ENCODE assay signal across 27 mouse cellular contexts in genomic region chr3:123440490-123440889, GRCm38 (mm10). TPM values are rescaled to one million over a fixed set of nuclear protein-coding genes. Genes with fewer than 3 reads are reported as not detected.
DNase-seq lines count a peak whose midpoint lies in the region; ATAC-seq and TF ChIP-seq lines count a peak whose summit lies in the region.
"Had no signal": no experiment of that assay in that cellular context is flagged by ENCODE, and none has a peak within 500 bp of the region (broad histone marks: within the 10 kb centered on the region; RNA-seq: fewer than 3 reads in every experiment).

No protein-coding gene starts in this region.

- no peak for TF ChIP-seq POLR2A in MEL (IDR thresholded peaks at IDR 0.05; ENCODE audit: control insufficient read depth in 1 of 2, insufficient read depth in 1 of 2, low read depth in 1 of 2, low read length in 2 of 2, poor library complexity in 1 of 2)

- TF ChIP-seq EP300 in MEL (IDR thresholded peaks at IDR 0.05; ENCODE audit: low read depth in 1 of 2, low read length in 2 of 2), result peak; percentile 77 to 89

- no peaks in the 10 kb centered on the region for H3K79me2 ChIP-seq in MEL (ENCODE audit: control insufficient read depth, insufficient read depth, low read length, poor library complexity)

- TF ChIP-seq CTCF in layer of hippocampus, adult 2 months (conservative IDR thresholded peaks at IDR 0.05), result peak; percentile 42
- TF ChIP-seq CTCF in MEL (IDR thresholded peaks at IDR 0.05 in 2 of 3, conservative IDR thresholded peaks at IDR 0.05 in 1 of 3; ENCODE audit: control insufficient read depth in 1 of 3, insufficient read depth in 1 of 3, low read depth in 2 of 3, low read length in 3 of 3, poor library complexity in 1 of 3, severe bottlenecking in 1 of 3), result peak in 2 of 3 experiments; percentile 29 to 41; a peak in 4 of 6 replicates

- ATAC-seq in megakaryocyte progenitor cell, adult 5-6 weeks (replicated peaks; ENCODE audit: poor library complexity), result peak; percentile 98
- ATAC-seq in cerebellum, adult (ENCODE audit: insufficient number of reproducible peaks, low FRiP score, low TSS enrichment), result no peak
- ATAC-seq: forebrain, embryonic 13.5 days; hindbrain, postnatal 0 days; lung, postnatal 0 days had no signal

- no peak for DNase-seq in layer of hippocampus, adult 2 months (ENCODE audit: low spot score in 2 of 2)
- no peak for DNase-seq in layer of hippocampus, adult 18-20 months (ENCODE audit: low spot score in 2 of 2)
- DNase-seq in MEL (ENCODE audit: low read depth, low spot score), result peak; percentile 93
- peak; percentile 18 for DNase-seq in c-Kit-positive CD71-negative TER-119-negative erythroid progenitor cells, embryonic 14.5 days (ENCODE audit: low read depth)
- DNase-seq in urinary bladder, adult 2 months (ENCODE audit: low spot score), result no peak
- no peak for DNase-seq in kidney, postnatal 4 days
- DNase-seq: adrenal gland, postnatal 25 days; cerebellum, adult 11-12 months; cerebellum, postnatal 14 days; gastrocnemius, postnatal 10 days; heart, adult 18-20 months; heart, postnatal 10 days; kidney, adult 11 months; layer of hippocampus, postnatal 36 days; midbrain, embryonic 14.5 days; thymus, postnatal 25 days had no signal

- peaks cover 0 to 6% of the 10 kb centered on the region in 2 experiments; a peak in 2 of 4 replicates for H3K36me3 ChIP-seq in MEL (ENCODE audit: control insufficient read depth in 1 of 2, insufficient read depth in 2 of 2, low read length in 2 of 2)
- H3K36me3 ChIP-seq: heart, embryonic 12.5 days; limb, embryonic 13.5 days; neural tube, embryonic 12.5 days; stomach, embryonic 15.5 days had no signal

- H3K27me3 ChIP-seq in MEL (ENCODE audit: control insufficient read depth in 1 of 2, insufficient read depth in 2 of 2, low read length in 2 of 2), result no peaks in the 10 kb centered on the region
- H3K27me3 ChIP-seq: stomach, embryonic 15.5 days had no signal

- TF ChIP-seq RAD21 in MEL (IDR thresholded peaks at IDR 0.05; ENCODE audit: low read depth, low read length), result no peak

- no peak overlapping the region for H3K27ac ChIP-seq in layer of hippocampus, adult 2 months
- H3K27ac ChIP-seq in MEL (ENCODE audit: control insufficient read depth, low read depth, low read length), result peak overlapping the region; percentile 15; the same call in 1 of the 2 replicates
- H3K27ac ChIP-seq: forebrain, embryonic 13.5 days; hindbrain, postnatal 0 days; kidney, postnatal 0 days; limb, embryonic 13.5 days; macrophage; neural tube, embryonic 12.5 days; stomach, embryonic 15.5 days had no signal

- H3K4me3 ChIP-seq in layer of hippocampus, adult 2 months, result no peak overlapping the region
- no peak overlapping the region for H3K4me3 ChIP-seq in MEL (ENCODE audit: control insufficient read depth in 1 of 2, insufficient read depth in 1 of 2, low read depth in 2 of 2, low read length in 2 of 2)
- H3K4me3 ChIP-seq: forebrain, embryonic 13.5 days; heart, embryonic 12.5 days; limb, embryonic 13.5 days; neural tube, embryonic 12.5 days; stomach, embryonic 15.5 days had no signal

- H3K9me3 ChIP-seq in MEL (replicated peaks; ENCODE audit: insufficient read depth, low read length), result no peaks in the 10 kb centered on the region
- H3K9me3 ChIP-seq: forebrain, embryonic 13.5 days; heart, embryonic 12.5 days; limb, embryonic 13.5 days; neural tube, embryonic 12.5 days; stomach, embryonic 15.5 days had no signal

- no peak overlapping the region for H3K9ac ChIP-seq in MEL (ENCODE audit: control insufficient read depth, low read depth, low read length, poor library complexity, severe bottlenecking)
- H3K9ac ChIP-seq: forebrain, embryonic 13.5 days; heart, embryonic 12.5 days; limb, embryonic 13.5 days; neural tube, embryonic 12.5 days; stomach, embryonic 15.5 days had no signal

- H3K4me1 ChIP-seq in MEL (ENCODE audit: control insufficient read depth in 1 of 2, insufficient read depth in 2 of 2, low read length in 2 of 2), result peaks cover 3 to 8% of the 10 kb centered on the region in 2 experiments
- H3K4me1 ChIP-seq: forebrain, embryonic 13.5 days; heart, embryonic 12.5 days; neural tube, embryonic 12.5 days; stomach, embryonic 15.5 days had no signal

TF ChIP-seq in MEL, 35 proteins besides CTCF, POLR2A, EP300 and RAD21:
- no peak for TF ChIP-seq MEF2A (IDR thresholded peaks at IDR 0.05; ENCODE audit: extremely low read depth, insufficient replicate concordance, low read depth, low read length, poor library complexity, severe bottlenecking)
- TF ChIP-seq USF1 (IDR thresholded peaks at IDR 0.05; ENCODE audit: low read depth, low read length), result no peak
- TF ChIP-seq SMC3 (IDR thresholded peaks at IDR 0.05; ENCODE audit: low read depth, low read length), result no peak
- TF ChIP-seq TBP (IDR thresholded peaks at IDR 0.05; ENCODE audit: low read depth, low read length), result 0 out of 2 replicates have a peak, but pooled peaks have one; percentile 12
- TF ChIP-seq MYC (IDR thresholded peaks at IDR 0.05; ENCODE audit: low read depth, low read length), result peak; percentile 81
- peak; percentile 78 for TF ChIP-seq TCF12 (IDR thresholded peaks at IDR 0.05; ENCODE audit: low read depth, low read length)
- TF ChIP-seq MXI1 (IDR thresholded peaks at IDR 0.05; ENCODE audit: low read depth, low read length), result no peak
- no peak for TF ChIP-seq POLR2AphosphoS5 (IDR thresholded peaks at IDR 0.05; ENCODE audit: borderline replicate concordance, low read depth, low read length)
- no peak for TF ChIP-seq UBTF (IDR thresholded peaks at IDR 0.05; ENCODE audit: borderline replicate concordance, insufficient read depth, low read depth, low read length)
- peak; percentile 62 for TF ChIP-seq TAL1 (IDR thresholded peaks at IDR 0.05; ENCODE audit: low read length)
- 0 out of 2 replicates have a peak, but pooled peaks have one; percentile 36 for TF ChIP-seq MYB (IDR thresholded peaks at IDR 0.05; ENCODE audit: low read depth, low read length)
- peak; percentile 83 for TF ChIP-seq RCOR1 (IDR thresholded peaks at IDR 0.05; ENCODE audit: low read depth, low read length)
- no peak for TF ChIP-seq KAT2A (conservative IDR thresholded peaks at IDR 0.05; ENCODE audit: low read depth, low read length)
- TF ChIP-seq ZMIZ1 (IDR thresholded peaks at IDR 0.05; ENCODE audit: low read depth, low read length), result no peak
- no peak for TF ChIP-seq USF2 (IDR thresholded peaks at IDR 0.05; ENCODE audit: borderline replicate concordance in 1 of 2, insufficient read depth in 1 of 2, low read depth in 1 of 2, low read length in 2 of 2)
- no peak for TF ChIP-seq ELF1 (IDR thresholded peaks at IDR 0.05; ENCODE audit: low read depth, low read length)
- TF ChIP-seq JUND (IDR thresholded peaks at IDR 0.05; ENCODE audit: low read depth, low read length), result 0 out of 2 replicates have a peak, but pooled peaks have one; percentile 18
- no peak for TF ChIP-seq ZNF384 (IDR thresholded peaks at IDR 0.05; ENCODE audit: low read depth, low read length)
- no peak for TF ChIP-seq MAZ (IDR thresholded peaks at IDR 0.05; ENCODE audit: low read depth, low read length)
- TF ChIP-seq NRF1 (IDR thresholded peaks at IDR 0.05; ENCODE audit: insufficient read depth, low read depth, low read length, poor library complexity, severe bottlenecking), result no peak
- TF ChIP-seq MAX (IDR thresholded peaks at IDR 0.05; ENCODE audit: low read length), result 0 out of 2 replicates have a peak, but pooled peaks have one; percentile 15
- TF ChIP-seq GABPA (IDR thresholded peaks at IDR 0.05; ENCODE audit: low read depth, low read length), result no peak
- no peak for TF ChIP-seq POLR2AphosphoS2 (IDR thresholded peaks at IDR 0.05; ENCODE audit: low read length)
- no peak for TF ChIP-seq MAFK (IDR thresholded peaks at IDR 0.05; ENCODE audit: borderline replicate concordance, low read depth, low read length)
- peak; percentile 63 for TF ChIP-seq ETS1 (IDR thresholded peaks at IDR 0.05; ENCODE audit: low read depth, low read length)
- TF ChIP-seq BHLHE40 (IDR thresholded peaks at IDR 0.05; ENCODE audit: borderline replicate concordance, low read depth, low read length), result no peak
- TF ChIP-seq E2F4 (IDR thresholded peaks at IDR 0.05; ENCODE audit: borderline replicate concordance, low read depth, low read length), result no peak
- peak; percentile 47; the same call in 1 of the 2 replicates for TF ChIP-seq SIN3A (IDR thresholded peaks at IDR 0.05; ENCODE audit: low read length)
- TF ChIP-seq GATA1 (IDR thresholded peaks at IDR 0.05; ENCODE audit: low read depth, low read length), result peak; percentile 90

RNA-seq across cellular contexts. Expression of gene Prss12, which starts 6.2 kb away (rescaled TPM):
- 10 to 100 TPM; 11.6 to 11.8 TPM for total RNA-seq in layer of hippocampus, adult 2 months (2021)
- total RNA-seq in layer of hippocampus, adult 18-20 months (2021), result 10 to 100 TPM; 11.5 to 14.1 TPM
- total RNA-seq in MEL (2012; rRNA removed), result 0.23 and 0.29 TPM in 2 replicates
- polyA plus RNA-seq in MEL (2012; ENCODE audit: insufficient read depth in 1 of 2, insufficient read length in 2 of 2, low read depth in 1 of 2, low replicate concordance in 2 of 2, missing spikeins in 1 of 2), result not detected
- not detected in 2 replicates for total RNA-seq in megakaryocyte progenitor cell, adult 5-6 weeks (2015)
- total RNA-seq in megakaryocyte progenitor cell, adult 5-6 weeks (2017), result not detected in 2 replicates
- polyA plus RNA-seq in urinary bladder, adult 2 months (2012; rRNA removed), result 0.71 and 0.77 TPM in 2 replicates
- polyA plus RNA-seq: macrophage had no signal

RNA-seq across cellular contexts. Expression of gene Mettl14, which starts 54.6 kb away (rescaled TPM):
- total RNA-seq in layer of hippocampus, adult 2 months (2021), result 10 to 100 TPM; 14.9 to 19.1 TPM
- total RNA-seq in layer of hippocampus, adult 18-20 months (2021), result 10 to 100 TPM; 13.9 to 15.6 TPM
- 8.5 and 9.0 TPM in 2 replicates for total RNA-seq in MEL (2012; rRNA removed)
- polyA plus RNA-seq in MEL (2012; ENCODE audit: insufficient read depth in 1 of 2, insufficient read length in 2 of 2, low read depth in 1 of 2, low replicate concordance in 2 of 2, missing spikeins in 1 of 2), result 10 to 100 TPM in 1 of 2 experiments, not detected in 1; 18.8 TPM
- total RNA-seq in megakaryocyte progenitor cell, adult 5-6 weeks (2015), result 19.9 and 20.4 TPM in 2 replicates
- total RNA-seq in megakaryocyte progenitor cell, adult 5-6 weeks (2017), result 24.3 and 31.6 TPM in 2 replicates
- polyA plus RNA-seq in urinary bladder, adult 2 months (2012; rRNA removed), result 12.6 and 15.4 TPM in 2 replicates

Comparison
In these comparisons a context has a peak if more than half of its experiments do, and no peak if none do; other contexts are left out.
1. DNase-seq: peak in MEL (single experiment) and c-Kit-positive CD71-negative TER-119-negative erythroid progenitor cells, embryonic 14.5 days (single experiment); none in layer of hippocampus, adult 2 months (0 of 2), layer of hippocampus, adult 18-20 months (0 of 2), urinary bladder, adult 2 months (single experiment) and kidney, postnatal 4 days (0 of 2).